Mouse (Mus musculus): ENCODE measurements around the gene Ahcy.
"Not testable (repeated sequence)": the region's sequence is repeated elsewhere in the genome, so short reads cannot be mapped to it uniquely, and the experiment has no call there.

The Ahcy gene

DNA sequence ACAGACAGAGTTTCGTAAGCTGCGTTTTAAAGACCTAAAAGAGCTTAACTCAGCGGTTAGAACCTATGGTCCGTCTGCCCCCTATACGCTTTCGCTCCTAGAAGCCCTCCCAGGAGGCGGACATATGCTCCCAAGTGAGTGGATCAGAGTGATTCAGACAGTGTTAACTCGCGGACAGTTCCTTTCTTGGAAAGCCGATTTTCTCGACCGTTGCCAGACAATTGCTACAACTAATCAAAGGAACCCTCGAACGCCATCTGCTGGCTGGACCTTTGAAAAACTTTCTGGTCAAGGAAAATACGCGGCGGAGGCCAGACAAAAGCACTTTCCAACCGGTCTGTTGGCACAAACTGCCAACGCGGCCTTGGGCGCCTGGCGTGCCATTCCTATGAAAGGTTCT, 54.6 kb downstream of the Ahcy start:
- DNase-seq (ENCODE audit: low spot score in 2 of 2): peak; percentile 90 to 93

DNA sequence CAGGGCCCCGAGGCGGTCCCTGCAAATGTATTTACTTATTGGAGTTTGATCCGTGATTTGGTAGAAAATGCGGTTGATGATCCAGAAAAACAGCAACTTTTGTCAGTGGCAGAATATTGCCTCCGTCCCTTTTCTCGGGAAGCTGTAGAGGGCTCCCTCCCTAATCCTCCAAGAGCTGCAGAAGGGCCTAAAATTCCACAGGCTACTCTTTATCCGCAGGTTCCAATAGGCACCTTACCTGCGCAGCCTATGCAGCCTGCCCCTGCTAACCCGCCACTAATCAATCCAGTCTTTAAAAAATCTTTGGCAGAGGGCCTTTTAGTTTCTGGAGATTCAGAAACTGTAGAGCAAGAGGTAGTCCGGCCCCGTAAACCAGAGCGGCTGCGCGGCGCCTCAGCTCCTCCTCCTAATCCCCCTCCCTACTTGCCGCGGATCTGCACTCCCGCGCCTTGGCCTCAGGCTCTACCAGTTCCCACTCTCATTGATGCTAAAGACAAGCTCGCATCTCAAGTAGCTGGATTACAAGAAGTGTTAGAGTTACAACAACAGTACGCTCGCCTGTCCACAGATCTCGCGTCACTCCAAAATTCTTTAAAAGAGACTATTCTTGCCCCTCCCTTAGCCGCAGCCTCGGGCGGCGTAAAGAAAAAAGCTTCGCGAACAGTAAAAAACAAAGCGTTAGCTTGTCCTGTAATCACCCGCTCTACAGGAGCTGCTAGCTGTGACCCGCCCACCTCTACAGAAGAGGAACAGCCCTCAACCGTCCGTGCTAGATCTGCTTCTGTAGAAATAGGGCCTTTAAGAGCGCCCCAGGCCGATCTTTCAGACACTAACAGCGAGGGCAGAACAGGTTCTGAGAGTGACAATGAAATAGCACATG, 55.3 kb downstream of the Ahcy start:
- DNase-seq (ENCODE audit: low spot score in 2 of 2): peak; percentile 79 to 83

DNA sequence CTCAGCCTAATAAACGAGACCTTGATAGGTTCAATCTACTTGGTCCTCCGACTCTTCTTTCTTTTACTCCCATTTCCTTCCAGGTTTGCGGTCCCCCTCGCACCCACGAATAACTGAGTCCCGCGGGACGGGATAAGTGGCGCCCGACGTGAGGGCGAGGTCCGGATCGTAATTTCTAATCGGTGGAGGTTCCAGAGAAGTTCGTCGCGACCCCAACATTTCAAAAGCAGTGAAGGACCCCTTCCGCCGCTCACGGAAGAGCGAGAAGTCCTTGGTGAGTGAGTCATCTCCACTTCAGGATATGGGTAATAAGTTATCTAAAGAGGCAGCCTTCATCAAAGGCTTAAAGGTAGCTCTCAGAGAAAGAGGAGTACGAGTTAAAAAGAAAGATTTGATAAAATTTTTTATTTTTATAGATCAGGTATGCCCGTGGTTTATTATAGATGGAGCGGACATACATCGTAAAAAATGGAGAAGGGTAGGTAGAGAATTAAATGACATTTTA, 56.0 kb downstream of the Ahcy start, which contains the start of gene Gm14226:
Gene Gm14226 (plus strand): TSS at position 16 of the 505 bp plus-strand sequence.
- DNase-seq (ENCODE audit: low spot score in 2 of 2): not testable (repeated sequence)

DNA sequence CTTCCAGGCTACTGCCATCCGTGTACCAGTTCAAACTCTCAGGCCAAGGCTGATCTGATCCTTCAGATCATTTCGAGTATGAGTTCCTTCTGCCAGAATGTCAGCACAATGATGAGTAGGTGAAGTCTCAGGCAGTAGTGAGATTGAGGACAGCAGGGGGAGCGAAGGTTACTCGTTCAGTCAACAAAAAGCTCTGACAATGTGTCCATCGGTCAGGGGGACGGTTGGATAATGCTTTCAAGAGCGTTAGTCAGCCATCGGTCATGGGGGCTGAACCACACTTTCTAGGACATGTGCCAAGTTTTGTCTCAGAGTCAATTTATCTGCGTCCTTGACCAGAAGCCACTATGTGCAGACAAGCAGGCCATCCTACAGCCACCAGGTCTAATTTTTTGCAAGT, 57.5 kb downstream of the Ahcy start:
- not testable (repeated sequence) for DNase-seq (ENCODE audit: low spot score in 2 of 2)

DNA sequence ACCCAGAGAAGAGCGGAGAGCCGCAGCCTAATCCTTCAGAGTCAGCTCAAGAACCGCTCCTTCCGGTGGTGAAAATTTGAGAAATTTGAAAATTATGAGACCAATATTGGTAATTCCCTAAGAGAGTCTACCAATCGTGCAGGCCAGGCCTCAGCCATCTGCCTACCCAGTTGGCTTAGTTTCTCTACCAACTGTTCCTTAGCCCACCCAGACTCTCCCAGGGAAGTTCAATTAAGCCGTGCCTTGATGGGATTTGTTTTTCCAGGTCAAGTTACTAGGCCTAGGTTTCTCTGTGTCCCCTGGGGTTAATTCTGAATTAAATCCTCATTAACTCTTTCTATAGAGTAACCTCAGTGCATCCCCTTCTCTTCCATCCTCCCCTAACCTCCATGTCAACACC, 61.3 kb downstream of the Ahcy start:
- DNase-seq (ENCODE audit: low spot score in 2 of 2): no peak

DNA sequence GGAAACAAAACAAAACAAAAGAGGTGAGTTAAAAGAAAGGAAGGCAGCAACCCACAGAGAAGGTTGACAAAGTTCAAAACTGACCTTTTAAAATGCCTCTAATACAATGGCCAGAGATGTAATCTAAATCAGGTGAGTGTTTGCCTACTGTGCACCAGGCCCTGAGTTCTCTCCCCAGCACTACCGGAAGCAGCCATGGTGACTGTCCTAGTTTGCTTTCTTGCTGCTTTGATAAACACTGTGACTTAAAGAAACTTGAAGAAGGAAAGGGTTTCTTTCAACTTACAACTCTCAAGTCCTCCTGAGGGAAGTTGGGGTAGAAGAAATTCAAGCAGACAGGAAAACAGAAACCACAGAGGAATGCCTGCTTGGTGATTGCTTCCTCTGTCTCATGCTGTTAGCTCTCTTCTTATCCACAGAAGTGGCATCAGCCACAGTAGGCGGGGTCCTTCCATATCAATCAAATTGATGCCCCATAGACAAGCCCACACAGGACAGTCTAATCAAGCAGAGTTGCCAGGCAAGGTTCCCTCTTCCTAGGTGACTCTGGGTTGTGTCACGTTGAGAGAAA, 63.1 kb downstream of the Ahcy start:
- no peak for DNase-seq (ENCODE audit: low spot score in 2 of 2)

Data from right cerebral cortex, postnatal 10 days (tissue).